Mouse (Mus musculus): ENCODE measurements around the gene Zfp697.
"Not testable (repeated sequence)": the region's sequence is repeated elsewhere in the genome, so short reads cannot be mapped to it uniquely, and the experiment has no call there.

Gene Zfp697

DNA sequence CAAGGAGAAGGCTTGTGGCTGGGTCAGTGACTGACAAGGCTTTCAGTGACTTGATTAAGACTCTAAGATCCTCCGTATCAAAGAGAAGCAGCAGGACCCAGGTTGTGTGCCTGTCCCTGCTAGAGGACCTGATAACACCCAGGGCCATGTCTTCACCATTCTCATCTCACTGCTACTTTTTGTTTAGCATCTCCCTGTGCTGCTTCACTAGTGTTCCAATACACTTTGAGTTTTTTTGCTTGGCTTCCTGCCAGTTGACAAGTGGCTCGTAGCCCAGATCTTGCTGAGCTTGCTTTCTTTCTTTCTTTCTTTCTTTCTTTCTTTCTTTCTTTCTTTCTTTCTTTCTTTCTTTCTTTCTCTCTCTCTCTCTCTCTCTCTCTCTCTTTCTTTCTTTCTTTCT is 140.5 kb downstream of the Zfp697 start:
- DNase-seq (ENCODE audit: low read depth) = not testable (repeated sequence)

GRCm38 (mm10) chr3:98524552-98524951 is 142.3 kb downstream of the Zfp697 start:
- not testable (repeated sequence) for DNase-seq (ENCODE audit: low read depth)

DNA sequence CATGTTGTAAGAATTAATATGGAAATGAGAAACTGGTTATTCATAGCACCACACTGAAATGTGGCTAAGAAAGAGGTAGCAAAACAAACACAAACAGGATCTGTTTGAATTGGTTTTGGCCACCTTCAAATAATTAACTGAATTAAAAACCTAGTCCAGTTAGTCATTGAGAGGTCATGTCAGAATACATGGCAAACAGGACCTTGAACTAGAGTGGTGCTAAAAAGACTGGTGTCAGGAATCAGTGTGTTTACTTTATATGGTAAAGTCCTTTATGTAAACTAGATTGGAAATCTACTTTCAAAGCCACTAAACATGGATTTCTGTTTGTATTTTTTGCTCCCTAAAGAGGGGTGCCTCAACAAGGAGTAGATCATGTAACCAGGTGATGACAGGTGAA is 142.7 kb downstream of the Zfp697 start:
- DNase-seq (ENCODE audit: low read depth) = not testable (repeated sequence)

DNA sequence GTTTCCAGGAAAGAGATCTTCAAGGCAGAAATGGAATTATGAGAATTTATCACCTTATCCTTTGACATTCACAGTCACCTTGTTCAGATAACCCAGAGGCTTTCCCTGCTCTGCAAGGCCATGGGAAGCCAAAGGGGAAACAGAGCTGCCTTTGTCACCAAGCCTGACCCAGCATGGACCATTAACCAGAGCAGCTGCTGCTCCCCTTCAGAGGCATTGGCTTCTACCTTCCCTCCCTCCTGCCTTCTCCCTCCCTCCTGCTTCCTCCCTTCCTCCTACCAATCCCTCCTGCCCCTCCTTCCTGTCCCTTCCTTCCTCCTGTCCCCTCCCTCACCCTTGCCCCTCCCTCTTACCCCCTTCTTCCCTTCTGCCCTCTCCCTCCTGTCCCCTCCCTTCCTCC is 165.4 kb downstream of the Zfp697 start:
- not testable (repeated sequence) for DNase-seq (ENCODE audit: low read depth)

DNA sequence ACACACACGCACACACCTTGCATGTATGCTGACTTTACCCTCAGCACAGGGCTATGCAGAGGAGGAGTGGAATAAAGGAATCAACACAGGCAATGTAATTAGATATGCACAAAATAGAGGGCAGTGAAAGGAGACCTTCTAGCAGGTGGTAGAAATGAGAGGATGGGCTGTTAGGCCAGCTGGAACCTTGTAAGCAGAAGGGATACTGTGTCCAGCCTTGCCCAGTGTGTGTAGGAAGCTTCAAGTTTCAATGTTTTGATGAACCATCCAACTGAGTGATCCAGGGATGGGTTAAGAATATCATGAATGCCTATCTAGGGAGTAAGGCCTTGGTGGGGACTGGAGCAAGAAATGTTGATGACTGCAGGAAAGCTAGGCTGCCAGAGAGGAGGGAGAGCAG is 166.2 kb downstream of the Zfp697 start:
- DNase-seq (ENCODE audit: low read depth) = not testable (repeated sequence)

DNA sequence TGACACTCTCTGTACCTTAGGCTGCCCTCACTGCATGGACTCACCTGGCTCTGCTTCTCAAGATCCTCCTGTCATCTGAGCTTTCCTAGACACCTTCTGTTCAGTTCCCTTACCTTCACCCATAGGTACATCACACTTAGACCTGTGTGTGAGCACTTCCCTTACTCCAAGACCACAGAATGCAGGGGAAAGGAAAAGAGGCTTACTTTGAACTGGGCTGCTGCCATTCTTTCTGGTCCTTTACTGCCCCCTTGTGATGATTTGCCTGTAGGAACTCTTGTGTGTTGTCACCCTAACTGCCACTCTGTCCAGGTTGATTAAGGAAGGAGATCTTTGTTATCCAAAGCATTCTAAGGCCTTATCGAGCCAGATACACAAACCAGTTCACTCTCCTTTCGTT is 168.0 kb downstream of the Zfp697 start:
- not testable (repeated sequence) for DNase-seq (ENCODE audit: low read depth)

- not testable (repeated sequence) for DNase-seq (ENCODE audit: low read depth)
Observed at GRCm38 (mm10) chr3:98550832-98551231, 168.6 kb downstream of the Zfp697 start.

GRCm38 (mm10) chr3:98560711-98561110 is 178.4 kb downstream of the Zfp697 start:
- DNase-seq (ENCODE audit: low read depth) = not testable (repeated sequence)

GRCm38 (mm10) chr3:98563831-98564230 is 181.6 kb downstream of the Zfp697 start:
- DNase-seq (ENCODE audit: low read depth) = not testable (repeated sequence)

DNA sequence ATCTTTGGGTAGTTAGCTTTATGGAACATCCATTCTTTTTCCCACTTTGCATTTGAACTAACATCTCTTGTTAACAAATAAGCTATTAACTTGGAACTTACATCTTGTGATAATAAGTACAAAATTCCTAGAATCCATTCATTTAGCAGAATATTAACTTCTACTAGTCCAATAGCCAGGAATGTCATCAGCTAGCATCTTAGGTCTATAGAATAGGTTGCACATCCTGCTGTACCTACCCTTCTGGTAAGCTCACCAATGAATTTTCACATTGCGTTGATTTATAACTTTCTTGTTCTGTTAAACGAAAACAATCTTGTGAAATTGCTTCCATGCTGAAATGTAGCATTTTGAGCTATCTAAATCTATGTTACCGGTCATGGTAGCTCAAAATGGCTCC is 182.6 kb downstream of the Zfp697 start:
- not testable (repeated sequence) for DNase-seq (ENCODE audit: low read depth)

DNA sequence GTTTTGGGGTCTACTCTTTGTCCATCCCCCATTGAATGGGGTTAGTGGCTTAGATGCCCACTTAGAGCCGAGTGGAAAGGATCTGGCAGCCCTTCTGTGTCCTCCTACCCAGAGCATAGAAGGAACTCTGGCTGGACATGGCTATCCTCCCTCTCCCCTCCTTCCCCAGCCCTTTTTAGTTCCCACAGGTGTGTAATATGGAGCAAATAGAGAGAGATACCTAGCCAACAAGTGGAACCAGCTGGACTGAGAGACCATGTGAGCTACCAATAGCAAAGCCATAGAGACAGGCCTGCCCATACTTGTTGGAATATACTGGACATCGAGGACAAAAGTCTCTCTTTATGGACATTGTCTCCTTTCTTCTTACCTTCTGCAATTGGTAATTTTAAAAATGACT is 185.5 kb downstream of the Zfp697 start:
- DNase-seq (ENCODE audit: low read depth) = not testable (repeated sequence)

- DNase-seq (ENCODE audit: low read depth) = not testable (repeated sequence)
Observed at GRCm38 (mm10) chr3:98581024-98581423, 198.8 kb downstream of the Zfp697 start.

- not testable (repeated sequence) for DNase-seq (ENCODE audit: low read depth)
Observed at GRCm38 (mm10) chr3:98582202-98582601, 199.9 kb downstream of the Zfp697 start.

GRCm38 (mm10) chr3:98582622-98583021 is 200.4 kb downstream of the Zfp697 start:
- DNase-seq (ENCODE audit: low read depth) = not testable (repeated sequence)

GRCm38 (mm10) chr3:98587721-98588120 is 205.5 kb downstream of the Zfp697 start:
- no peak for DNase-seq (ENCODE audit: low read depth)

GRCm38 (mm10) chr3:98588707-98589106 is 206.4 kb downstream of the Zfp697 start, which contains the start of gene Gm10681:
Gm10681 (minus strand) TSS chr3:98588807.
- no peak for DNase-seq (ENCODE audit: low read depth)

- not testable (repeated sequence) for DNase-seq (ENCODE audit: low read depth)
Observed at GRCm38 (mm10) chr3:98613540-98613939, 231.3 kb downstream of the Zfp697 start.

DNA sequence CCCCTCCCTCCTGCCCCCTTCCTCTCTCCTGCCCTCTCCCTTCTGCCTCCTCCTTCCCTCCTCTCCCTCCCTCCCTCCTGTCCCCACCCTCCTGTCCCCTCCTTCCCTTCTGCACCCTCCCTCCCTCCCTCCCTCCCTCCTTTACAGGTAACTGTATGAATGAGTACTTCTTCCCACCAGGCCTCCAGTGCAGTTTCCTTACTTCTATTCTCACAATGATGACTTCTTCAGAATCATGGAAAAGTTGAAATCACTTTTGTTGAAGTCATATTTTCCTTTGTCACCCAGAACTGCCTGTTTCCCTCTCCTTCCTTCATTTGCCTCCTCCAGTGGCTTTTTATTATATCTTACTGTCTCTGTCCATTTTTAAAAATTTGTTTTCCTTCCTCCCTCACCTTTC is 231.7 kb downstream of the Zfp697 start:
- DNase-seq (ENCODE audit: low read depth) = no peak

DNA sequence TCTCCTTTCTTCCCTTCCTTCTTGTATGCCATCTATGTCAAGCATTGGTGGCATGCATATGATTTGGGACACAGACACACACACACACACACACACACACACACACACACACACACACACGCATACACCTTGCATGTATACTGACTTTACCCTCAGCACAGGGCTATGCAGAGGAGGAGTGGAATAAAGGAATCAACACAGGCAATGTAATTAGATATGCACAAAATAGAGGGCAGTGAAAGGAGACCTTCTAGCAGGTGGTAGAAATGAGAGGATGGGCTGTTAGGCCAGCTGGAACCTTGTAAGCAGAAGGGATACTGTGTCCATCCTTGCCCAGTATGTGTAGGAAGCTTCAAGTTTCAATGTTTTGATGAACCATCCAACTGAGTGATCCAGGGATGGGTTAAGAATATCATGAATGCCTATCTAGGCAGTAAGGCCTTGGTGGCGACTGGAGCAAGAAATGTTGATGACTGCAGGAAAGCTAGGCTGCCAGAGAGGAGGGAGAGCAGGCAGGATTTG is 232.2 kb downstream of the Zfp697 start:
- DNase-seq (ENCODE audit: low read depth) = not testable (repeated sequence)

GRCm38 (mm10) chr3:98616244-98616643 is 234.0 kb downstream of the Zfp697 start:
- DNase-seq (ENCODE audit: low read depth) = not testable (repeated sequence)

- DNase-seq (ENCODE audit: low read depth) = not testable (repeated sequence)
Observed at GRCm38 (mm10) chr3:98616786-98617185, 234.5 kb downstream of the Zfp697 start.

DNA sequence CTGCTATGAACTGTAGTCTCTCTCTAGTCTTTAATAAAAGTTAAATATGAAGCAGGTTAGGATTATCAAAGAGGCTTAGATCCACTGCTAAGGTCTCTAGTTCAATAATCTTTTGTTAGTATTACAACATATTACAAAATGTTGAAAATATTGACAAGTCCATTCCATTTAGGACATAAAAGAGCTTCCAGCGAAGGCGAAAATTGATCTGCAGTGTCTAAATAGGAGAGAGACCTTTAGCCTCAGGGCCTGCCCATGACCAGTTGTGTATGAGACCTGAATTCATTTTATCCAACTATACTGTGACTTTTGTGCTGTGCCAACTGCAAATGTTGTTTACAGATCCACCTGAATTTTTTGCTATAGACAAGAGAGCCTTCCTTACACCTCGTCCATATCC is 247.4 kb downstream of the Zfp697 start:
- DNase-seq (ENCODE audit: low read depth) = no peak

GRCm38 (mm10) chr3:98630152-98630551 is 247.9 kb downstream of the Zfp697 start, which contains the start of gene Hsd3b5:
Hsd3b5 (minus strand) TSS chr3:98630252.
- no peak for DNase-seq (ENCODE audit: low read depth)

- DNase-seq (ENCODE audit: low read depth) = no peak
Observed at GRCm38 (mm10) chr3:98635145-98635544, 252.9 kb downstream of the Zfp697 start.
